Mouse (Mus musculus) intestine, embryonic 15.5 days (tissue): ENCODE results near the gene Sorl1. TPM values are rescaled to one million over a fixed set of nuclear protein-coding genes. Genes with fewer than 3 reads are reported as not detected.

ENCODE experiments used
- ATAC-seq: fragments of 200-750 bp; cut with Nextera tagmentation; 2 replicates; pipeline ENCODE4 v1.8.0; 2017; ENCODE audit warnings: moderate TSS enrichment, moderate library complexity
- H3K27ac ChIP-seq: fragments of 300-500 bp; sonication (generic); 2 replicates; pipeline ENCODE4 v1.5.1; 2015; ENCODE audit warnings: mild to moderate bottlenecking, inconsistent platforms
- H3K27me3 ChIP-seq: fragments of 300-500 bp; sonication (generic); replicated peaks from 2 replicates; pipeline ENCODE4 v1.6.1; 2015; ENCODE audit warnings: inconsistent platforms
- H3K36me3 ChIP-seq: fragments of 300-500 bp; sonication (generic); 2 replicates; pipeline ENCODE4 v1.6.1; 2015; ENCODE audit warnings: inconsistent platforms
- H3K4me1 ChIP-seq: fragments of 300-500 bp; sonication (generic); replicated peaks from 2 replicates; pipeline ENCODE4 v1.6.1; 2015; ENCODE audit warnings: inconsistent platforms
- H3K4me2 ChIP-seq: fragments of 300-500 bp; sonication (generic); replicated peaks from 2 replicates; pipeline ENCODE4 v1.6.1; 2015; ENCODE audit warnings: mild to moderate bottlenecking, inconsistent platforms
- H3K4me3 ChIP-seq: fragments of 300-500 bp; sonication (generic); replicated peaks from 2 replicates; pipeline ENCODE4 v1.5.1; 2015; ENCODE audit warnings: inconsistent platforms
- H3K9ac ChIP-seq: fragments of 300-500 bp; sonication (generic); 2 replicates; pipeline ENCODE4 v1.6.1; 2015; ENCODE audit warnings: inconsistent platforms
- H3K9me3 ChIP-seq: fragments of 300-500 bp; sonication (generic); 2 replicates; pipeline ENCODE4 v1.6.1; 2016; ENCODE audit warnings: inconsistent platforms
- WGBS: fragments of 180-500 bp; shearing (Covaris S2); methylation state at CpG from one replicate; pipeline ENCODE4 v1.1.7; 2015; 5-methylcytosine and 5-hydroxymethylcytosine counted together
- polyA plus RNA-seq: library from polyadenylated mRNA; unstranded; fragments of >200 nt; fragmentation: Nextera tagmentation; extraction: Ambion mirVana; gene quantifications from 2 replicates; pipeline ENCODE4 v1.2.1, GENCODE M21; 2015

The Sorl1 gene
- polyA plus RNA-seq, 1 experiment from 2014 or later: 9.0 TPM

- no peak for ATAC-seq
- H3K4me3 ChIP-seq: no peak overlapping the region
- H3K27ac ChIP-seq: no peak overlapping the region
Observed at GRCm38 (mm10) chr9:42098474-42099121, 25.5 kb downstream of the Sorl1 start.

GRCm38 (mm10) chr9:42097731-42098473 lies 26.2 kb downstream of the Sorl1 start:
- Histone ChIP-seq H3K27me3 (no peaks in the 10 kb centered on the region), H3K36me3 (no peaks in the 10 kb centered on the region), H3K4me3 (no peak overlapping the region), H3K4me2 (no peak overlapping the region), H3K9ac (no peak overlapping the region), H3K9me3 (no peaks in the 10 kb centered on the region), H3K4me1 (0 out of 2 replicates have a peak, but pooled peaks cover 12% of the 10 kb centered on the region), H3K27ac (no peak overlapping the region)
- ATAC-seq: no peak
- 85% methylated on average over 8 of the region's 8 CpGs for WGBS

More at GRCm38 (mm10) chr9:42098474-42099121, 25.5 kb downstream of the Sorl1 start:
- Histone ChIP-seq H3K36me3 (no peaks in the 10 kb centered on the region), H3K27me3 (no peaks in the 10 kb centered on the region), H3K9ac (no peak overlapping the region), H3K4me1 (0 out of 2 replicates have a peak, but pooled peaks cover 12% of the 10 kb centered on the region), H3K4me2 (no peak overlapping the region), H3K9me3 (no peaks in the 10 kb centered on the region)
- 80% methylated on average over 5 of the region's 5 CpGs for WGBS

- WGBS: 86% methylated on average over 7 of the region's 7 CpGs
Observed at GRCm38 (mm10) chr9:42097006-42097730, 26.9 kb downstream of the Sorl1 start.

GRCm38 (mm10) chr9:42094752-42095151 lies 29.3 kb downstream of the Sorl1 start:
- Histone ChIP-seq H3K4me1 (0 out of 2 replicates have a peak, but pooled peaks cover 9% of the 10 kb centered on the region), H3K4me2 (no peak overlapping the region), H3K9ac (no peak overlapping the region), H3K9me3 (no peaks in the 10 kb centered on the region), H3K4me3 (no peak overlapping the region), H3K36me3 (no peaks in the 10 kb centered on the region), H3K27me3 (no peaks in the 10 kb centered on the region), H3K27ac (no peak overlapping the region)
- ATAC-seq: peak; percentile 41; the same call in 1 of the 2 replicates
- WGBS: 33% methylated on average over 11 of the region's 11 CpGs

More at GRCm38 (mm10) chr9:42097006-42097730, 26.9 kb downstream of the Sorl1 start:
- H3K4me2 ChIP-seq: no peak overlapping the region
- no peak for ATAC-seq
- H3K9me3 ChIP-seq: no peaks in the 10 kb centered on the region
- 0 out of 2 replicates have a peak, but pooled peaks cover 12% of the 10 kb centered on the region for H3K4me1 ChIP-seq
- no peaks in the 10 kb centered on the region for H3K27me3 ChIP-seq
- no peak overlapping the region for H3K9ac ChIP-seq
- no peak overlapping the region for H3K4me3 ChIP-seq
- no peak overlapping the region for H3K27ac ChIP-seq
- no peaks in the 10 kb centered on the region for H3K36me3 ChIP-seq

GRCm38 (mm10) chr9:42094028-42094551 lies 30.0 kb downstream of the Sorl1 start:
- 65% methylated on average over 7 of the region's 7 CpGs for WGBS
- no peaks in the 10 kb centered on the region for H3K36me3 ChIP-seq
- no peak overlapping the region for H3K9ac ChIP-seq
- no peaks in the 10 kb centered on the region for H3K27me3 ChIP-seq
- ATAC-seq: no peak
- H3K4me3 ChIP-seq: no peak overlapping the region
- H3K9me3 ChIP-seq: no peaks in the 10 kb centered on the region
- H3K27ac ChIP-seq: no peak overlapping the region
- no peak overlapping the region for H3K4me2 ChIP-seq
- 0 out of 2 replicates have a peak, but pooled peaks cover 9% of the 10 kb centered on the region for H3K4me1 ChIP-seq

- Histone ChIP-seq H3K4me3 (no peak overlapping the region), H3K4me2 (no peak overlapping the region), H3K27me3 (no peaks in the 10 kb centered on the region), H3K27ac (no peak overlapping the region), H3K4me1 (0 out of 2 replicates have a peak, but pooled peaks cover 9% of the 10 kb centered on the region), H3K36me3 (no peaks in the 10 kb centered on the region), H3K9me3 (no peaks in the 10 kb centered on the region), H3K9ac (no peak overlapping the region)
- WGBS: 90% methylated on average over 2 of the region's 2 CpGs
- ATAC-seq: no peak
Observed at GRCm38 (mm10) chr9:42092749-42093148, 31.3 kb downstream of the Sorl1 start.

GRCm38 (mm10) chr9:42091561-42091960 lies 32.5 kb downstream of the Sorl1 start:
- H3K27me3 ChIP-seq: no peaks in the 10 kb centered on the region
- H3K4me2 ChIP-seq: no peak overlapping the region
- H3K27ac ChIP-seq: no peak overlapping the region
- H3K4me3 ChIP-seq: no peak overlapping the region
- 94% methylated on average over 4 of the region's 4 CpGs for WGBS
- H3K4me1 ChIP-seq: 0 out of 2 replicates have a peak, but pooled peaks cover 9% of the 10 kb centered on the region
- H3K36me3 ChIP-seq: no peaks in the 10 kb centered on the region
- H3K9me3 ChIP-seq: no peaks in the 10 kb centered on the region
- ATAC-seq: no peak
- no peak overlapping the region for H3K9ac ChIP-seq

- Histone ChIP-seq H3K27me3 (no peaks in the 10 kb centered on the region), H3K36me3 (no peaks in the 10 kb centered on the region), H3K27ac (no peak overlapping the region), H3K4me2 (no peak overlapping the region), H3K4me3 (no peak overlapping the region), H3K9ac (no peak overlapping the region), H3K4me1 (no peaks in the 10 kb centered on the region), H3K9me3 (no peaks in the 10 kb centered on the region)
- WGBS: 78% methylated on average over 4 of the region's 4 CpGs
- no peak for ATAC-seq
Observed at GRCm38 (mm10) chr9:42087921-42088320, 36.2 kb downstream of the Sorl1 start.

GRCm38 (mm10) chr9:42085970-42086369 lies 38.1 kb downstream of the Sorl1 start:
- H3K4me2 ChIP-seq: no peak overlapping the region
- H3K27ac ChIP-seq: no peak overlapping the region
- H3K4me3 ChIP-seq: no peak overlapping the region
- ATAC-seq: no peak
- no peaks in the 10 kb centered on the region for H3K4me1 ChIP-seq
- H3K36me3 ChIP-seq: no peaks in the 10 kb centered on the region
- H3K9ac ChIP-seq: no peak overlapping the region
- WGBS: 95% methylated on average over 13 of the region's 13 CpGs
- H3K9me3 ChIP-seq: no peaks in the 10 kb centered on the region
- H3K27me3 ChIP-seq: no peaks in the 10 kb centered on the region

GRCm38 (mm10) chr9:42083661-42084067 lies 40.4 kb downstream of the Sorl1 start:
- 87% methylated on average over 4 of the region's 4 CpGs for WGBS
- Histone ChIP-seq H3K27ac (no peak overlapping the region), H3K4me1 (no peaks in the 10 kb centered on the region), H3K27me3 (no peaks in the 10 kb centered on the region), H3K36me3 (no peaks in the 10 kb centered on the region), H3K4me2 (no peak overlapping the region), H3K4me3 (no peak overlapping the region), H3K9me3 (no peaks in the 10 kb centered on the region), H3K9ac (no peak overlapping the region)
- no peak for ATAC-seq

- no peak for ATAC-seq
- Histone ChIP-seq H3K4me1 (no peaks in the 10 kb centered on the region), H3K4me3 (no peak overlapping the region), H3K27ac (no peak overlapping the region), H3K4me2 (no peak overlapping the region), H3K36me3 (no peaks in the 10 kb centered on the region), H3K9ac (no peak overlapping the region), H3K27me3 (no peaks in the 10 kb centered on the region), H3K9me3 (no peaks in the 10 kb centered on the region)
- 92% methylated on average over 29 of the region's 29 CpGs for WGBS
Observed at GRCm38 (mm10) chr9:42081681-42082530, 42.2 kb downstream of the Sorl1 start.
